Mouse (Mus musculus) liver, postnatal 0 days (tissue): ENCODE data around the gene Psrc1.

Experiments used
- CTCF ChIP-seq: sonication (generic); IDR thresholded peaks from 2 replicates; pipeline ENCODE4 v1.5.1; 2016; ENCODE audit warnings: antibody characterized with exemption, low read depth
- EP300 ChIP-seq: IDR thresholded peaks from 2 replicates; pipeline ENCODE4 v1.6.1; 2016; ENCODE audit warnings: antibody characterized with exemption, low read depth, mild to moderate bottlenecking

DNA sequence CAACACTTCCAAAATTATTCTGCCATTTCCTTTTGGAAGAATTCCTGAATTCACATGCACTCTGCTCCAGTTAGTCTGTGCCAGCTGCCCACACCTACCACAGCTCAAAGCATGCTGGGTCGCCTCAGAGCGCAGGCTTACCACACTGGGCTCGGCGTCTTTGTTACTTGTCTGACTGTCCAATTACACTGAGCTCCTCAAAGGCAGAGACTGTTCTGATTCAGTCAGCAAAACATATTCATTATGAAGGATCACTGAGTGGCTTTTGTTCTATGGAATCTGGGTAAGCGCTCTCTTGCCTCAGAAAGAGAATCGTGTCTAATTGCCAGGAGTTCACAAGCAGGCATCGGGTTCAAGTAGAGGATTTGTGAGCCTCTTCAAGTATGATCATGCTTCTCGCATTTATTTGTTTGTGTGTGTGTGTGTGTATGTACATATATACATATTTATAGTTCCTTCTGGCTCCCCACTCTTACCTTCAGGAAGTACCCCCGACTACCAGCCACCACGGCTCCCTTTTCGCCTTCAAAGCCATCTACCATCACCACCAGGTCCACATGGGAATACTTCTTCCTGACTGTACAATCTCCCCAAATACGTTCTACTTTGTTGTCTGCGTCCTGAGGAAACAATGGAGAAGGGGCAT, 49.0 kb downstream of the Psrc1 start:
- TF ChIP-seq EP300 (no peak), CTCF (no peak)
